Mouse (Mus musculus): ENCODE results near the gene Rhobtb3.

The Rhobtb3 gene

DNA sequence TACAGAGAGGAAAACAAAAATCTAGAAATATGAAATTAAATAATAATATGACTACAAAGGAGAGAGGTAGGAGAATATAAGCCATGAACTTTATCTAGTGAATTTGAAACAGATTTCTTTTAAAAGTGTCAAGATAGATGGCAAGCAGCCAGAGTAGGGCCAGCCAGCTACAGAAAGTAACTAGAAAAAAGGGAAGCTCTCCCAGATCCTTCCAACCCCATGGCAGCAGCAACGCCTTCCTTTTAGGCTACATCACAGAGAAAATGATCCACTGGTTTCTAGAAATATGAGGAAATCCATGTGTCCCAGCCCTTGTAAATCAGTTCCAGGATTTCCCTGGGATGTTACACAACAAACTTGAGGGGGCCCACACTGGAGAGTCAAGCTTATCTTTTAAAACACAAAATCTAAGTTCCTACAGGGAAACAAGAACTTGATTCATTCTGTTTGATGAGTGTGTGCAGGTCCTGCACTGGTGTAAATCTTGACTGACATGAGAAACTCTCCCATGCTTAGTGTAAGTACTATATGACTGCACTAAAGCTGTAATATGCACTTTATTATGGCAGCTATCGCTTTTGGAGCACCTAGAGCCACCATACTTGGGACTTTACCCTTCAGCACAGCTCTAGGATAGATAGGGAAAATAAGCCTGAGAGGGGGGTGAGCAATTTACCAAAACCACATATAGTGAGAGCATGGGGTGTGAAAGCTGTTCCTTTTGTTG, 2.8 kb downstream of the Rhobtb3 start:
- no peak for TF ChIP-seq GATA4 (IDR thresholded peaks at IDR 0.05; ENCODE audit: insufficient replicate concordance, low read length)

DNA sequence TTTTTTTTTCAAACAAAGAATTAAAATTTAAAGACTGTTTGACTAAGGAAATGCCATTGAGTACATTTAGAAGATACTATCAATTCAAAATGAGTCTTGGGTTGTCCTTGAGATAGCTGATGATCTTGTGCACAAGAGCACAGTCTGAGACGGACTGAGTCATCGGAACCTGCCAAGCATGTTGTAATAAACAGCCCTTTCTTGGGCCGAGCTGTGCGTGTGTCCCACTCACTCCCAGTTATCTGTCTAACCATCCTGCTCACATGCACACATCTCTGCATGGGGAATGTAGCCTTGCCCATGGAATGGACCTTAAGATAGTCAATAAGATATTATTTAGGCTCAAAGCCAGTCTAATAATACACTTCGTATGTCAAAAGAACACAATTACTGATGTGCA, 4.9 kb downstream of the Rhobtb3 start:
- TF ChIP-seq GATA4 (IDR thresholded peaks at IDR 0.05; ENCODE audit: insufficient replicate concordance, low read length) = no peak

DNA sequence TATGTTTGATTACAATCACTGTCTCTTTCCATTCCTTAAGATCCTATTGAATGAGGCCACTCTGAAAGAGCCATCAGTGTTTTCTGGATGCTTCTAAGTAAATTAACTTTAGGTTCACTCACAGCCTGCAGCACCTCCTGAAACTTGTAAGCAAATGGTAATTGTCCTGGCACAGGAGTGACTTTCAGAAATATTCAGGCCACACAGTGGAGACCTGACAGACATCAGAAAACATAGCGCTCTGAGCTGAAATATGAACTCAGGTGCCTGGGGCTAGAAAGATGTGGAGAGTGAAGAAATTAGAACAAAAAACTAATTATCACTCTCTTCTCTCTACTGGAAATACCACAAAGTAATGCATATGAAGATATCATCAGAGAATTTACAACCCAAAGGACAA, 10.4 kb downstream of the Rhobtb3 start:
- TF ChIP-seq GATA4 (IDR thresholded peaks at IDR 0.05; ENCODE audit: insufficient replicate concordance, low read length) = no peak

DNA sequence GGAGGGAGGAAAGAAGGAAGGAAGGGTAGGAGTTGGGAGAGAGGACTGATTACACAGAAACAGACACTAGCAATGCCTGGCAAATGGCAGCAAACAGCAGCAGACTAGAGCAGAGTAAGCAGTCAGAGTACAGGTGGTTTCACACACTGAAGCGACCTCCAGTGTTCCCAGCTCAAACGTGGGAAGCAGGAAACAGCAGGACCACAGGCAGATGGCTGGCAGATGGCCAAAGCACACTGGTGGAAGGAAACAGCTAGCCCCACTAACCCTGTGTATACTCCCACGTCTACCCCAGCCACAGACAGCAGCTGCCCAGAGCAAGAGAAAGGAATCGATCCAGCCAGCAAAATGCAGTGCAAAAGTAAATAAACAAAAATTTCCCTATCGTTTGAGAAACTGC, 12.7 kb downstream of the Rhobtb3 start:
- no peak for TF ChIP-seq GATA4 (IDR thresholded peaks at IDR 0.05; ENCODE audit: insufficient replicate concordance, low read length)

DNA sequence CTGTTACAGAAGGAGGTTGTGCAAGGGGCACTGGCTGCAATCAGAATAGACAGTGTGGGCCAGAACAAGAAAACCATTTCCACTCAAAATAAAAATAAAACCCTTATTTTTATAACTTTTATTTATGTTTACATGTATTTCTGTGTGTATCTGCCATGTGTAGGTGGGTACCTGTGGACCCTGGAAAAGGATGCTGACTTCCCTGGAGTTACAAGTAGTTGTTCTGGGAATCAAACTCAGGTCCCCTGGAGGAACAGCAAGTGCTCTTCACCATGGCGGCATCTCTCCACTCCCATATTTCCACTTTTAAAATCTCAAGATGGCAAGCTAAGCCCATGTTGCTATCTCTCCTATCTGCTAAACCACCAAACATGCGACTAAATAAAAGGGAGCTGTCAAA, 13.1 kb downstream of the Rhobtb3 start:
- TF ChIP-seq GATA4 (IDR thresholded peaks at IDR 0.05; ENCODE audit: insufficient replicate concordance, low read length) = no peak

DNA sequence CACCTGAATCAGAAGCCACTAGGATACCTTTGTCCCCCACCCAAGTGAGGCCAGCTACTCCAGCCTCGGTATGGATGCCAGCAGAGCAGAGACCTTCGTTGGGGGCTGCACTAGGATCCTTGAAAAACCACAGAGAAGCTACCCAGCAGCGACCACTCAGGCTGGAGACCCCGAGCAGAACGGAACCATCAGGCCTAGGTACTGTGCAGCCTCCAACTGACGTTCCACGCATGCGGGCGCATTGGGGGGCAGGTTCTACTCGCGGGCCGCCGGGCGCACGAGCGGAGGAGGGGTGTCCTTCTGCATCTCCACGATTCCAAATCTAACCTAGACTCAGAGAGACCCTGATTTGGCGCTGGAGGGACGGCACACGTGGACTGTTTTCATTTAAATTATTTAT, 13.7 kb downstream of the Rhobtb3 start:
- no peak for TF ChIP-seq GATA4 (IDR thresholded peaks at IDR 0.05; ENCODE audit: insufficient replicate concordance, low read length)

DNA sequence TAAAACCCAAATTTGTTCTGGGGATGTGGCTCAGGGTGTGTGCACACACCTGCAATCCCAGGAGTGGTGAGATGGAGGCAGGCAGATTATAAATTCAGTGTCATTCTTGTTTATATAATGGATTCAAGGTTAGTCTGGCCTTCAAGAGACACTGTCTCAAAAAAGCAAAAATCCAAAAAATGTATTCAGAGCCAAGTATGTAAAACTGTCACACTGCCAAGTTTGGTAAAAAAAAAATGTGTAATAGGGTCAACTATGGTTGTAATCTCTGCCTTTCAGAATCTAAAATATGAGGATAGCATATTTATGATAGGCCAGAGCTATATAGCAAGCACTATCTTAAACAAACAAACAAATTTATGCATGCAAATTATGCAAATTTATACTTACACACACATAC, 15.8 kb downstream of the Rhobtb3 start:
- no peak for TF ChIP-seq GATA4 (IDR thresholded peaks at IDR 0.05; ENCODE audit: insufficient replicate concordance, low read length)

DNA sequence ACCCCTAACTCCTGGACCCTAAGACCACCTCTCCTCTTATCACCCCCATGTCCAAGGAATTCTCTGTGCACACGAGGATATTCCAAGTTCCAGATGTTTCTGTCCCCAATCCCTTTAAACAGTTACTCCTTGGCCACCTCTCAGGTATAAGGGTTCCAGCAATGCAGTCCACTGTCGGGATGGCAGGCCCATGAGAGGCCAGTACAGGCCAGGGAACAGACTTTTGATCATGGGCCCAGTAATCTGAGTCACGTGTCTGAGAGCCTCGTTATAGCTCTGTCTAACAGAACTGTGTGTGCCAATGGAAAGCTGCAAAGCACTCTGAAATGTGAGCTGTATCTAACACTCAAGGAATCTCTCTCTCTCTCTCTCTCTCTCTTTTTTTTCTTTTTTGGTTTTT, 29.6 kb downstream of the Rhobtb3 start:
- TF ChIP-seq GATA4 (IDR thresholded peaks at IDR 0.05; ENCODE audit: insufficient replicate concordance, low read length) = no peak

DNA sequence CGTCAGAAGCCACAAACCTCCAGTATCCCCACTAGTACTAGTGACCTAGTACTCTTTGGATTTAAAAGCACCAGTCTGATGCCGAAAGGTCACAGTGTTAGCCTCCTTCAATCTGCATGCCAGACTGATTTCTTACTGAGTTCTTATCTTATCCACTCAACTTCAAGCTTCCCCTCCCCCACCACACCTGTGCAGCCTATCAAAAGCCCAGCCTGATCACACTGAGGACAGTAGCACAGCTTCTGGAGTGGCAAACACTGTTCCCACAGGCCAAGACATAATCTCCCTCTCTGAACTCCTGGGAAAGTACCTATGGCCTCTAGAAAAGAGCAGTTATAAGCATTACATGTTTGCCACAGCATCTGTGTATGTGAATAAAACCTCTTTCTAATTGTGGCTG, 35.5 kb downstream of the Rhobtb3 start:
- no peak for TF ChIP-seq GATA4 (IDR thresholded peaks at IDR 0.05; ENCODE audit: insufficient replicate concordance, low read length)

DNA sequence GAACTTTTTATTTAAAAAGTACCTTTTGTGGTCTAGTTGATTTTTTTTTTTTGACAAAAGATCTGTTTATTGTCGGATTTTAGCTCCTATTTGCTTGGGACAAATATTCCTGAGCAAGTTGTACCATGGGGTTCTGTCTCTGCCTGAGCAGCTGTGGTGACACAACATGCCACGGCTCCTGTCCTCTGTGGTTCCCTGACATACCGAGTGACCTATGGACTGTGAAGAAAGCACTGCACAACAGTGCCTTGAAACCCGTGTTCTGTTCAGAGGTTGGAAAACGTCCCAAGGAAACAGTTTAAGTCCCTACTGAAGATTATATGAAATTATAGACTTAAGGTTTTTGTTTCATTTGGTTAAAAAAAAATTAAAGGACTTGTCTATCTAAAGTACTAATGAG, 36.6 kb downstream of the Rhobtb3 start:
- no peak for TF ChIP-seq GATA4 (IDR thresholded peaks at IDR 0.05; ENCODE audit: insufficient replicate concordance, low read length)

DNA sequence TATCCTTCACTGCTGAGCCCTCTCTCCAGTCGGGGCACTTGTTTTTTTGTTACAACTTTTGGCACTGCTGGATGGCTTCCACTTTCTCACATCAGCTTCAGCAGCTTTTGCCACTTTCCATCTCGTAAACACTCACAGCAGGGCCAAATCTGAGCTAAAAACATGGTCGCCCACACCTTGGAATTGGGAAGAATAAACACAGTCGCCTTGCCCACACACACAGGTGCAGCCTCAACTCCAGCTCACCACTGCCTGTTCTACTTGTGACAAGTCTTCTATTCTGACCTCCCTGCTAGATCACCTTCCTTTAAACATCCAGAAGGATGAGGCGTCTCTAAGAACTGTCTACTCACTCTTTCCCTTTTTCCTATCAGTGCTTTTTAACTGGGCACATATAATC, 39.1 kb downstream of the Rhobtb3 start:
- TF ChIP-seq GATA4 (IDR thresholded peaks at IDR 0.05; ENCODE audit: insufficient replicate concordance, low read length) = no peak

DNA sequence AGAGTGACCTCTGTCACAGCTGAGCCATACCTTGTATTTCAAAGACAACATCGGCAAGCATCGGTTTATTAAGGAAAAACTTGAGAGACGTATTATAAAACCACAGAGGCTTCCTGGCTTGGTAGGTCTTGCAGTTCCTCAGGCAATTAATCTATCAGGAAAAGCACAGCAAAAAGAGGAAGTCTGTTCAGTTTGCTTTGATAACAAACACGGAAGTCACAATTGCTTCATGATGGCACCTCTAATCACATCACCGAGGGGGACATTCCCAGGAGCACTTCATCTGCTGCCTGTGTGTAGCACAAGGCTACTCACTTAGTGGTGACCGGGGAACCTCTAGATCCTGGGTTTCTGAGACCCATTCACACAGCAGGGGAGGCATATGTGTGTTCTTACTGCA, 50.8 kb downstream of the Rhobtb3 start:
- peak; percentile 43; the same call in 1 of the 2 replicates for TF ChIP-seq GATA4 (IDR thresholded peaks at IDR 0.05; ENCODE audit: insufficient replicate concordance, low read length)

DNA sequence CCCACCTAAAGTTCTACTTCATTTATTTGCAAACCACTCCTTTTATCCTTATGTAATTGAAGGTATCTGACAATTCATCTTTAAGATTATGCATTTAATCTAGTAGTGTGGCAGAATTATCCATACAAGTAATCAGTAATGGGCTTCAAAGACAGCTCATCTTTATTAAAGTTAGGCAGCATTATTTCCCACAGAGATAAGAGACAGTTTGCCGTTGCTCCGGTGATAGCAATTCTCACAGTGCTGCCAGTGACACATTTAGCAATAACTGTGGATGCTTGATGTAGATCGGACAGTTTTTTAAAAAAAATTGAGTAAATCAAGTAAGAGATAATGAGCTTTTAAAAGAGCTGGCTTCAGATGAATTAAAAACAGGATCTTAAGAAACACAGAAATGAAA, 51.4 kb downstream of the Rhobtb3 start:
- TF ChIP-seq GATA4 (IDR thresholded peaks at IDR 0.05; ENCODE audit: insufficient replicate concordance, low read length) = no peak

DNA sequence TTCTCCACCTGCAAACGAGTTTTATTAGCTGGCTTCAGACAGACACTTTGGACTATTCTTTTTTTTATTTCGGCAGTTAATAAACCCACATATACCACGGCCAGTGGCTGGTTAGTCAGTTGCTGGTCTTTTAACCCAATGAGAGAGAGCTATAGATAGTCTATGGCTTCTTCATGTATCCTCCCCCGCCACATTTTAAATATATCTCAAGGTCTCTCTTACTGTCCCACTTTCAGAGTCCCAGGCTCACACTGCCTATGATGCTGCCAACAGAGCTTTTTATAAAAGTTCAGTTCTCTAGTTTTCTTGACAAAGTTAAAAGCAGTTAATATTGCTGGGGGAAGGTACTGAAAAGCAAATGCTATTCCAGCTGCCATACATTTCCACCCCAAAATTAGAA, 51.9 kb downstream of the Rhobtb3 start:
- TF ChIP-seq GATA4 (IDR thresholded peaks at IDR 0.05; ENCODE audit: insufficient replicate concordance, low read length) = no peak

DNA sequence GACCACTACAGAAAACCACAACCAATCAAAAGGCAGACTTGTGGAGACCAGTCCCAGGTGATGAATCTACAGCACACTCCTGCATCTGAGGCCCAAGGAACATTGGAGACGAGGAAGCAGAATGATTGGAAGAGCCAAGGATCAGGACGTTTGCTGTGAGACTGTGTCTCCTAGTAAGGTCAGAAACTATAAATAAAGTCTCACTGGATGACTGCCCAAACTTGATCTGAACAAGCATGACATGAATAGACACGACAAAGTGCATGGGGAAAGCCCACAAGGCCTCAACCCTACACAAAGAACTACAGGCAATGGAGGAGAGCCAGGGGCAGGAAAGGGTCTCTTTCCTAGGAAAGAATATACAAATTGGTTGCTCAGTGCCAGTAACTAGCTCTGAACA, 59.9 kb downstream of the Rhobtb3 start:
- TF ChIP-seq GATA4 (IDR thresholded peaks at IDR 0.05; ENCODE audit: insufficient replicate concordance, low read length) = no peak

DNA sequence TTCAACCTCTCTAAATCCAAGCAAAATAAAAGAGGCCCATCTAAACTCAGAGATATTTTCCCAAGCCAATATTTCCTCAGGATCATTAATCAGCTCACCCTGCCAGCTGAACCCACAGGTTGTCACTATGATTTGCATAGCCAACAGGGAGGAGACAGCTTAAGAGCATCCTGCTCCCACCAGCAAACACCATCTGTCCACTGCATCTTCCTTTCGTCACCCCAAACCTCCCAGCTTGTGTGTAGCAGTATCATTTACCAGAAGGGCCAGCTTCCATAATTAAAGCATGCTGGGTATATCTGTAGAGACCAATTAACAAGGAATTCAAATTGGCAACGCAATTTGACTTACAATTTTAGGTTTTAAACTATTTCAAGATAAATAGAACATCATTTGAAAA, 63.2 kb downstream of the Rhobtb3 start:
- TF ChIP-seq GATA4 (IDR thresholded peaks at IDR 0.05; ENCODE audit: insufficient replicate concordance, low read length) = no peak

DNA sequence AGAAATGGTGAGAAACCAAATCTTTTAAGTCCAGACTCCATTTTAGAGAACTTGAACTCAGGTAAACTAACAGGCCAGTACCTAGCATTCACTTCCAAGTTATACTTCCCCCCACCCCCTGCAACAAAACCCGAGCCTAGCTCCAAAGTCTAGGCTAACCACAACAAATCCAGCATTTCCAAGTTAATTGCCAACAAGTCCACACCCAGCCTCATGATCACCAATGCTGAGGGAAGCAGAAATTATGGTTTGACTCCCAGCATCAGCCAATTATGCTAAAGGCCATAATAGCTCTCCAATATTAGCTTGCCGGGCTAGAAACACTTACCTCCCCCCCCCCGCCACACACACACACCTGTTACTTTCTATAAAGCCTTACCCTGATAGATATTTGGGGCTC, 64.0 kb downstream of the Rhobtb3 start:
- no peak for TF ChIP-seq GATA4 (IDR thresholded peaks at IDR 0.05; ENCODE audit: insufficient replicate concordance, low read length)

Measured in liver, adult (tissue).